In genomic region chr7:72306847-72307246, GRCm38 (mm10) we compare ENCODE assay signal across 8 mouse cellular contexts. TPM values are rescaled to one million over a fixed set of nuclear protein-coding genes. Genes with fewer than 3 reads are reported as not detected.
A peak's percentile ranks its signal among the peaks of the same experiment; 100 is the strongest.
DNase-seq lines count a peak whose midpoint lies in the region; ATAC-seq and TF ChIP-seq lines count a peak whose summit lies in the region.

No protein-coding gene starts in this region.

- intact Hi-C loops in gastrocnemius, postnatal 14 days (cut with DNase I; ENCODE audit: low total_unique reads): no loop called here

- 13% methylated on average over 7 of the region's 7 CpGs for WGBS in kidney, embryonic 16.5 days
- 6% methylated on average over 7 of the region's 7 CpGs for WGBS in embryonic facial prominence, embryonic 13.5 days
- 13% methylated on average over 7 of the region's 7 CpGs for WGBS in hindbrain, postnatal 0 days
- WGBS in midbrain, embryonic 13.5 days: 14% methylated on average over 7 of the region's 7 CpGs

- no peaks in the 10 kb centered on the region for H3K36me3 ChIP-seq in kidney, embryonic 16.5 days (ENCODE audit: insufficient read depth, low read length)
- H3K36me3 ChIP-seq in embryonic facial prominence, embryonic 13.5 days: no peaks in the 10 kb centered on the region
- no peaks in the 10 kb centered on the region for H3K36me3 ChIP-seq in hindbrain, postnatal 0 days (ENCODE audit: insufficient read depth, low read length)
- H3K36me3 ChIP-seq in midbrain, embryonic 13.5 days: no peaks in the 10 kb centered on the region

- H3K4me3 ChIP-seq in kidney, embryonic 16.5 days (ENCODE audit: low read length): peak overlapping the region; percentile 65
- H3K4me3 ChIP-seq in embryonic facial prominence, embryonic 13.5 days: peak overlapping the region; percentile 54
- H3K4me3 ChIP-seq in hindbrain, postnatal 0 days (ENCODE audit: low read length): peak overlapping the region; percentile 51
- peak overlapping the region; percentile 50 for H3K4me3 ChIP-seq in midbrain, embryonic 13.5 days (replicated peaks)

- H3K9ac ChIP-seq in kidney, embryonic 16.5 days (replicated peaks; ENCODE audit: low read length): peak overlapping the region; percentile 66
- H3K9ac ChIP-seq in embryonic facial prominence, embryonic 13.5 days: peak overlapping the region; percentile 65
- peak overlapping the region; percentile 38; the same call in 1 of the 2 replicates for H3K9ac ChIP-seq in hindbrain, postnatal 0 days (replicated peaks; ENCODE audit: low read length)
- peak overlapping the region; percentile 48 for H3K9ac ChIP-seq in midbrain, embryonic 13.5 days (replicated peaks)

- no peaks in the 10 kb centered on the region for H3K9me3 ChIP-seq in kidney, embryonic 16.5 days (ENCODE audit: low read length)
- no peaks in the 10 kb centered on the region for H3K9me3 ChIP-seq in embryonic facial prominence, embryonic 13.5 days
- no peaks in the 10 kb centered on the region for H3K9me3 ChIP-seq in hindbrain, postnatal 0 days (ENCODE audit: low read length)
- H3K9me3 ChIP-seq in midbrain, embryonic 13.5 days: no peaks in the 10 kb centered on the region

- no peak overlapping the region for H3K27ac ChIP-seq in kidney, embryonic 16.5 days (ENCODE audit: low read length)
- no peak overlapping the region; the same call in 1 of the 2 replicates for H3K27ac ChIP-seq in embryonic facial prominence, embryonic 13.5 days
- no peak overlapping the region for H3K27ac ChIP-seq in hindbrain, postnatal 0 days
- H3K27ac ChIP-seq in midbrain, embryonic 13.5 days: no peak overlapping the region

- H3K4me1 ChIP-seq in kidney, embryonic 16.5 days (ENCODE audit: insufficient read depth, low read length): no peaks in the 10 kb centered on the region
- peaks cover 9% of the 10 kb centered on the region for H3K4me1 ChIP-seq in embryonic facial prominence, embryonic 13.5 days
- H3K4me1 ChIP-seq in hindbrain, postnatal 0 days (ENCODE audit: insufficient read depth, low read length): peaks cover 4% of the 10 kb centered on the region; the same call in 1 of the 2 replicates
- H3K4me1 ChIP-seq in midbrain, embryonic 13.5 days (replicated peaks): peaks cover 14% of the 10 kb centered on the region

- no peak for TF ChIP-seq CTCF in hindbrain, postnatal 0 days (IDR thresholded peaks at IDR 0.05; ENCODE audit: low read depth)

- ATAC-seq in kidney, embryonic 16.5 days (ENCODE audit: low FRiP score, low TSS enrichment): no peak; the same call in 1 of the 2 replicates
- ATAC-seq in embryonic facial prominence, embryonic 13.5 days (ENCODE audit: insufficient number of reproducible peaks, insufficient read depth, low FRiP score, low TSS enrichment, low read depth): 0 out of 2 replicates have a peak, but pooled peaks have one; percentile 7
- ATAC-seq in hindbrain, postnatal 0 days: peak; percentile 27; the same call in 1 of the 2 replicates
- no peak for ATAC-seq in midbrain, embryonic 13.5 days

- H3K27me3 ChIP-seq in kidney, embryonic 16.5 days (ENCODE audit: insufficient read depth, low read length): no peaks in the 10 kb centered on the region
- peaks cover 20% of the 10 kb centered on the region for H3K27me3 ChIP-seq in embryonic facial prominence, embryonic 13.5 days
- H3K27me3 ChIP-seq in hindbrain, postnatal 0 days (ENCODE audit: insufficient read depth, low read length): no peaks in the 10 kb centered on the region
- H3K27me3 ChIP-seq in midbrain, embryonic 13.5 days: peaks cover 28% of the 10 kb centered on the region

- no peak for DNase-seq in kidney, postnatal 14 days
- no peak for DNase-seq in hindbrain, postnatal 0 days (ENCODE audit: low spot score)
- no peak for DNase-seq in urinary bladder, postnatal 4 days (ENCODE audit: low spot score in 2 of 2)
- DNase-seq in kidney, adult 18-20 months: no peak
- DNase-seq in gastrocnemius, postnatal 14 days: no peak

- H3K4me2 ChIP-seq in kidney, embryonic 16.5 days (replicated peaks; ENCODE audit: low read depth, low read length): peak overlapping the region; percentile 99
- peak overlapping the region; percentile 92 for H3K4me2 ChIP-seq in embryonic facial prominence, embryonic 13.5 days
- H3K4me2 ChIP-seq in hindbrain, postnatal 0 days (ENCODE audit: low read depth, low read length): peak overlapping the region; percentile 100
- H3K4me2 ChIP-seq in midbrain, embryonic 13.5 days (replicated peaks): peak overlapping the region; percentile 89

RNA-seq across cellular contexts. Expression of gene Mctp2, which starts 0.4 kb away (rescaled TPM):
- 5.0 and 5.4 TPM in 2 replicates for polyA plus RNA-seq in kidney, embryonic 16.5 days (2015; fragmentation: Nextera tagmentation; extraction: Ambion mirVana)
- polyA plus RNA-seq in embryonic facial prominence, embryonic 13.5 days (2015; fragmentation: Nextera tagmentation; extraction: Ambion mirVana): 1.1 and 1.5 TPM in 2 replicates
- total RNA-seq in hindbrain, postnatal 0 days (2014; rRNA removed): 0.36 and 1.1 TPM in 2 replicates
- polyA plus RNA-seq in hindbrain, postnatal 0 days (2015; fragmentation: Nextera tagmentation; extraction: Ambion mirVana): 0.35 and 0.40 TPM in 2 replicates
- polyA plus RNA-seq in midbrain, embryonic 13.5 days (2015; fragmentation: Nextera tagmentation; extraction: Ambion mirVana): 0.23 and 0.81 TPM in 2 replicates
- under 1 TPM; 0.10 to 0.55 TPM for total RNA-seq in gastrocnemius, postnatal 14 days (2021)

Comparison
In these comparisons a context has a peak if more than half of its experiments do, and no peak if none do; other contexts are left out.
1. ATAC-seq: peak in embryonic facial prominence, embryonic 13.5 days (single experiment) and hindbrain, postnatal 0 days (single experiment); none in kidney, embryonic 16.5 days (single experiment) and midbrain, embryonic 13.5 days (single experiment).
2. Peak in every context shown above with its lines, with median percentiles within 50 percentile points of each other: H3K4me2 ChIP-seq, H3K4me3 ChIP-seq and H3K9ac ChIP-seq.